Mouse (Mus musculus): ENCODE results near the gene Emc7.
A peak's percentile ranks its signal among the peaks of the same experiment; 100 is the strongest.
"Not testable (repeated sequence)": the region's sequence is repeated elsewhere in the genome, so short reads cannot be mapped to it uniquely, and the experiment has no call there.

Gene Emc7

GRCm38 (mm10) chr2:112454862-112455564 lies at the start of gene Emc7:
Emc7 (plus strand) TSS chr2:112454997.
- ATAC-seq (ENCODE audit: insufficient number of reproducible peaks, low FRiP score, low TSS enrichment) = peak; percentile 94

GRCm38 (mm10) chr2:112407030-112407429 lies 47.8 kb upstream of the Emc7 start:
- no peak for ATAC-seq (ENCODE audit: insufficient number of reproducible peaks, low FRiP score, low TSS enrichment)

GRCm38 (mm10) chr2:112425308-112425707 lies 29.5 kb upstream of the Emc7 start:
- ATAC-seq (ENCODE audit: insufficient number of reproducible peaks, low FRiP score, low TSS enrichment) = no peak

GRCm38 (mm10) chr2:112428534-112428933 lies 26.3 kb upstream of the Emc7 start:
- ATAC-seq (ENCODE audit: insufficient number of reproducible peaks, low FRiP score, low TSS enrichment) = not testable (repeated sequence)

- no peak for ATAC-seq (ENCODE audit: insufficient number of reproducible peaks, low FRiP score, low TSS enrichment)
Measured at GRCm38 (mm10) chr2:112429665-112430064, 25.1 kb upstream of the Emc7 start.

- no peak for ATAC-seq (ENCODE audit: insufficient number of reproducible peaks, low FRiP score, low TSS enrichment)
Measured at GRCm38 (mm10) chr2:112430403-112430802, 24.4 kb upstream of the Emc7 start.

GRCm38 (mm10) chr2:112432523-112432922 lies 22.3 kb upstream of the Emc7 start:
- ATAC-seq (ENCODE audit: insufficient number of reproducible peaks, low FRiP score, low TSS enrichment) = no peak

GRCm38 (mm10) chr2:112433359-112433758 lies 21.4 kb upstream of the Emc7 start:
- ATAC-seq (ENCODE audit: insufficient number of reproducible peaks, low FRiP score, low TSS enrichment) = no peak

GRCm38 (mm10) chr2:112436292-112436691 lies 18.5 kb upstream of the Emc7 start:
- ATAC-seq (ENCODE audit: insufficient number of reproducible peaks, low FRiP score, low TSS enrichment) = no peak

- no peak for ATAC-seq (ENCODE audit: insufficient number of reproducible peaks, low FRiP score, low TSS enrichment)
Measured at GRCm38 (mm10) chr2:112437589-112437988, 17.2 kb upstream of the Emc7 start.

GRCm38 (mm10) chr2:112443491-112443890 lies 11.3 kb upstream of the Emc7 start:
- ATAC-seq (ENCODE audit: insufficient number of reproducible peaks, low FRiP score, low TSS enrichment) = no peak

- ATAC-seq (ENCODE audit: insufficient number of reproducible peaks, low FRiP score, low TSS enrichment) = no peak
Measured at GRCm38 (mm10) chr2:112445511-112445910, 9.3 kb upstream of the Emc7 start.

- ATAC-seq (ENCODE audit: insufficient number of reproducible peaks, low FRiP score, low TSS enrichment) = not testable (repeated sequence)
Measured at GRCm38 (mm10) chr2:112448046-112448445, 6.8 kb upstream of the Emc7 start.

GRCm38 (mm10) chr2:112448510-112449059 lies 6.2 kb upstream of the Emc7 start:
- ATAC-seq (ENCODE audit: insufficient number of reproducible peaks, low FRiP score, low TSS enrichment) = no peak

- ATAC-seq (ENCODE audit: insufficient number of reproducible peaks, low FRiP score, low TSS enrichment) = no peak
Measured at GRCm38 (mm10) chr2:112449597-112450296, 5.0 kb upstream of the Emc7 start.

- ATAC-seq (ENCODE audit: insufficient number of reproducible peaks, low FRiP score, low TSS enrichment) = not testable (repeated sequence)
Measured at GRCm38 (mm10) chr2:112452513-112452912, 2.3 kb upstream of the Emc7 start.

- peak; percentile 74; the same call in 1 of the 2 replicates for ATAC-seq (ENCODE audit: insufficient number of reproducible peaks, low FRiP score, low TSS enrichment)
Measured at GRCm38 (mm10) chr2:112454125-112454861, 504 bp upstream of the Emc7 start.

GRCm38 (mm10) chr2:112460557-112460956 lies 5.8 kb downstream of the Emc7 start:
- no peak for ATAC-seq (ENCODE audit: insufficient number of reproducible peaks, low FRiP score, low TSS enrichment)

GRCm38 (mm10) chr2:112469542-112469941 lies 14.7 kb downstream of the Emc7 start:
- no peak for ATAC-seq (ENCODE audit: insufficient number of reproducible peaks, low FRiP score, low TSS enrichment)

GRCm38 (mm10) chr2:112470961-112471381 lies 16.2 kb downstream of the Emc7 start:
- ATAC-seq (ENCODE audit: insufficient number of reproducible peaks, low FRiP score, low TSS enrichment) = no peak

GRCm38 (mm10) chr2:112472076-112472475 lies 17.3 kb downstream of the Emc7 start:
- no peak for ATAC-seq (ENCODE audit: insufficient number of reproducible peaks, low FRiP score, low TSS enrichment)
